Mouse (Mus musculus) spleen, postnatal 10 days (tissue): ENCODE results near the gene Cntn4.

Source experiments
- DNase-seq, 2 experiments: peaks; one replicate each; pipeline ENCODE4 v3.0.0; 2021 to 2022; ENCODE audit warnings: low spot score in 2 of 2

The Cntn4 gene

GRCm38 (mm10) chr6:106078071-106078603, 400.7 kb downstream of the Cntn4 start:
- DNase-seq: no peak

GRCm38 (mm10) chr6:106078629-106079028, 401.2 kb downstream of the Cntn4 start:
- no peak for DNase-seq

DNA sequence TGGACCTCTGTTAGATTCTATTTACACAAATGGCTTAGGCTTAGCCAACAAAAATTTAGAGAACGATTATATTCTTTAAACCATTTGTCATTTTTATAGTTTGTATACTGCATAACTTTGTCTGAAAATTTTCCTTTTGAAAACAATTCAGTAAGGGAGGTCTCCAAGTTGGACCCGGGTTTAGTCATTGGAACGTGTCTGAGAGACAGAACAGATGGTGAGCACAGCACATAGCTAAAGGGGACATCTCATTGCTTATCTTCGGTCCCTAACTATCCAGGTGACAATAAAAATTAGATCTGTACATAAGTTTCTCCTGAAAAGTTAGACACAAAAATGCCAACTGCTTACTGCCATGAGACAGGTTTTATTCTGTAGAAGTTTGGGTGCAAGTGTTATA, 420.4 kb downstream of the Cntn4 start:
- no peak for DNase-seq

DNA sequence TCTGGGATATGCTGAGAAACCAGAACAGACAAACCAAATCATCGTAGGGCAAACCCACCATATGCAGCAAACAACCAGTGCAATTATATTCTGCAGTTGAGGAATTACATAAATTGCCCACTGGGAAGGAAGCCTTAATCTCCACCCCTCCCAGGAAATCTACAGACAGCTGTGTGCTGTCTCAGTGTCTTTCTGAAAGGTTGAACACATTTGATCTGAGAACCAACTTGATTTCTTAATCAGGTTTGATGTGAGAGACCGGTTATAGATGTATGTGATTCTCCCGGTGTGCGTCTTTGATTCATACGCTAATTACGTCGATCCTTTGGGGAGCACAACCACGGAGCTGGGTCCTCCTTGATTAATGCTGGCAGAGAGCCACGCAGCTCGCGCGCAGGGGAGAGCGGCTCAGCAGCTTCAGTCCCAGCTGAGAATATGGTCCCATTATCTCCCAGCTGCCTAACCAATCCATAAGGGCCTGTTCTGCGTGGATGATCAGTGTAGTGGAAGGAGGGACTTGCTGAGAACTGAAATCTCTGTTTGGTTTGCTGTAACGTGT, 441.1 kb downstream of the Cntn4 start:
- DNase-seq: peak in 1 of 2 experiments; percentile 9

DNA sequence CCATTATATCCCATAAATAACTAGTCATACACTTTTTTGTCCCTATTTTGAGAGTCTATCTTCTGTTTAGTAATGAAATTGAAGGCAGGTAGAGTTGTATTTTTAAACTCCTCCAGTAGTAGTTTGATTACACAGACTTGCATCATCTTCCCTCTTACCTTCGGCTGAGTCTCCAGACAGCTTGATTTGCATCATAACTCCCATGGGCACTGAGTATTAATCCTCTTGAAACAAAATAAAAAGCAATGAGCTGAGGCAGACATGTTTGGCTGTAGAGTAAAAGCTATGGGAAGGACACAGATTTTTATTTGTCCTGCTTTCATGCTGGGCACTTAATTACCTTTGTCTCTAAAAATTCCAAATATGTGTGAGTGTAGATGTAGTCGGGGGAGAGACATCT, 476.1 kb downstream of the Cntn4 start:
- no peak for DNase-seq

- DNase-seq: no peak
These were observed 477.9 kb downstream of the Cntn4 start for GRCm38 (mm10) chr6:106155362-106155761.

DNA sequence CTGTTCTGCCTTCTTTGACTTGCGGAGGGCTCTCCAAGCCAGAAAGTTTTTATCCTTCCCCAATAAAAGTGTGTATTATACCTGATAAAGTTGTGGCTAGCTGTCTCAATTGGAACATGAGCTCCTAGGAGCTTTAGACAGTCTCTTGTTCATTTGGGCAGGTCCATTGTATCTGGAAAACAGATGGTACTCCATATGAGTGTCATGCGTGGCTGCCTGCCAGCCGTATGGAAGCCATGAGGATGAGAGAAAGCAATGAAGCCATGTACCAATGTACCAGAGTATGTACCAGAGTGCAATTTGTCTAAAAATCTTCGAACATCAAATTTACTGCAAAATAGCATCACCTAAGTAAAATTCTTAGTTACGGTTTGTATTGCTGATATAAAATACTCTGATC, 500.1 kb downstream of the Cntn4 start:
- no peak for DNase-seq

DNA sequence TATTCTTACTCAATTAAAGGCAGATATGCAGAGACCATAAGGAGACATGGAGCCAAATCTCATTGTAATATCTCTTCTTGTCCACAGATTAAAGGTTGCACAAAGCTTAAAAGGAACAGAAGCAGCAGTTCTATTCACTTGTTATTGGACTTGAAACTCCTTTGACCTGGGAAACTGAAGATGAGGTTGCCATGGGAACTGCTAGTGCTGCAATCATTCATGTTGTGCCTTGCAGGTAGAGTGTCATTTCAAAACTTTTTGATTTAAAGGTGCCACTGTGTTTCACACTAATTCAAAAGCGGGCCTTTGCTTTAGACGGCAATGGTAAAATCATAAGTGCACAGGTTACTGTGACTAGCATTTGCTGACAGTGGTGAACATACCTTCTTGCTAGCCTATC, 504.1 kb downstream of the Cntn4 start:
- DNase-seq: no peak

DNA sequence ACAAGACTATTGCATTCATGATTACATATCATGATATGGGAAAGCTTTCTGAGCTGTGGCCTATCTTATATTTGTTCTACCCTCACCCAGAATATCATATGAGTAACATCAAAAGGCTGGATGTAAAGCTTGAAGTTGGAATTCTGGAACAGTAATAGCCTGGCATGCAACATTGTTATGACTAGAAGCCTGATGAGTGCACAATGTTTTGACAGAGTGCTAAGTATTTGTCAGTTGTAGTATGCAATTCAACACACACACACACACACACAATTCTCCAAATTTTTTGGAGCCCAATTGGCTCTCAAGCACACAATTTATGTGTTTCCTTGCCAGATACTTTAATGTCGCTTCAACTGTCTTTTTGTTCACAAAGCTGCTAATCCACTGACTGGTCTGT, 523.5 kb downstream of the Cntn4 start:
- DNase-seq: no peak

DNA sequence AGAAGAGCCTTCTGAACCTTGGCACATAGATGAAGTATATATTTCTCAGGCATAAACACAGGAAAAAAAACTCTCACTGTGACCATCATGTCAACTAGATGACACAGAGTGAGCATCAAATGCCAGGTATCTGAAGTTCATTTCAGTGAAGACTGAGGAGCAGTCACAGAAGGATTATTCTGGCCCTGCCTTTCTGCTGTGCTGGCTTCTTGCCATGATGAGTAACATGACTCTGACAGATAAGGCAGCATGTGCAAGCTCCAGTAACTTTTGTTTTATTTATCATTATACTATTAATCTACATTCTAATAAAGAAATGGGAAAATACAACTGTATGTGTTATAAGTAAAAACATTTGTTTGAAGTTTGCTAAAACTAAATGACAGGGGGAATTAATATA, 529.9 kb downstream of the Cntn4 start:
- no peak for DNase-seq

DNA sequence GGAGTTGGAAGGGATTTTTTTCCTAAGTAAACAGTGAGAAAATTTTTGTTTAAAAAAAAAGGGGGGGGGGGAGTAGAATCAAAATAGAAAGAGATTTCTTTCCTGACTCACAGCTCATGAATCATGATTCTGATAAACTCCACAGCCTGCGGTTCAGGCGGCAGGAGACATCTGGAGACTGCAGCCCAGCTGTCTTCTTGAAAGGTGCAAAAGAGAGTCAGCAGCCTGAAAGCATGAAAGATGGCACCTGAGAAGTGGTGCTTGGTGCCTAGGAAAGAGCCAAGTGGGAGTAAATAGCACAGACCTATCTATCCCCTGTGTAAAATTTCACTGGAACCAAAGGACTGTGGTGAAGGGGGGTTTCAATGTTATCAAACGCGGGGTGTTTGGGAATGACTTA, 535.6 kb downstream of the Cntn4 start:
- DNase-seq: no peak

DNA sequence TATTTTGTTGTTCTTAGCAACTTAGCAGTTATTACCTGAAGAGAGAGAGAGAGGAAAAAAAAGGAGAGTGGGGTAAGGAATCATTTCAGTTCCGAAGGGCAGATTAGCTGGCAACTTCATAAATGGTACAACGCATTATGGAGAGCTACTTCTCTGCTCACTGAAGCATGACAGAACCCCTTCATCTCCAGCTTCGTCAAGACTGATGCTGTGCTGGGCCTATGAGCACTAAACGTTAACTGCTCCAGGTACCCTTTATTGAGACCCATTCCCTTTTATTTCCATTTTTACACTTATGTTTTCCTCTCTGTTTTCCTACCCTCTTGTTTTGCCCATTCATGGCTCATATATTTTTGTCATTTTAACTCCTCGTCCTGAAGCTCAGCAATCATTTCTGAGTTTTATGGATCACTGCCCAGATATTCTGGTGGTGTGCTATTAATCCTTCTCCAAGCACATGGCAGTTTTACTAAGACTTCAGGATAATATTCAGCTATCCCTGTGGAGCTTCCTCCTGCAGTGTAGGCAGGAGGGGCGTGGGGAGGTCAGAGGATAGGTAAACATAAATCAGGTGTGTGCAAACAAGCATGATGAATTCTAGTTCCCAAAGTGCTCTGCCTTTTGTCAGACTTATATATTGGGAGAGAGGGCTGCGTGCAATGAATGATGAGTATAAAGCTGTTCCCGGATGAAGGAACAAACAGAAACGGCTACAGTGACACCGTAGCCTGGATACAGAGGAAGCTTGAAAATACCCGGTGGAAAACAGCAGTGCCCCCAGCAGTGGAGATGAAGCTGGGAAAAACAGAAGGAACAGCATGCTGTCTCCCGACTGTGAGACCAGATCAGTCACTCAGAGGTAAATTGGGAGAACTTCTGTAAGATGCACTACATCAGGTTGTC, 559.8 kb downstream of the Cntn4 start:
- DNase-seq: no peak

GRCm38 (mm10) chr6:106241553-106241952, 564.1 kb downstream of the Cntn4 start:
- DNase-seq: no peak

DNA sequence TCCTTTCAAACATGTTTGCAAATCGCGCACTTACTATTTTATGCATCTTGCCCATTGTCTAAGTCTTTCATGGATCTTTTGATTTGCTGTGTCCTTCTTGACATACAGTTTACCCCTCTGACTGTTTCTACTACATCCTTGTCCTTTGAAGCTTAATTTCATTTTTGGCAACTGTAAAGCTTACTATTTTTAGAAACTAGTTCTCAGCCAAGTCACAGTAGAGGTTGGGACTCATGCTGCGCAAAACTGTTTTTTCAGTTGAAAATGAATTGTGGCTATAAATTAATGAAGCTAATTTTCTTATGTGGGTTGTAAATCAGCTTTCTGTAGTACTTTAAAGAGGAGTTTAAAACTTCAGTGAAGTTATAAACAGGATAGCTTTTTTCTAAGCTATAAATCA, 585.9 kb downstream of the Cntn4 start:
- DNase-seq: no peak

DNA sequence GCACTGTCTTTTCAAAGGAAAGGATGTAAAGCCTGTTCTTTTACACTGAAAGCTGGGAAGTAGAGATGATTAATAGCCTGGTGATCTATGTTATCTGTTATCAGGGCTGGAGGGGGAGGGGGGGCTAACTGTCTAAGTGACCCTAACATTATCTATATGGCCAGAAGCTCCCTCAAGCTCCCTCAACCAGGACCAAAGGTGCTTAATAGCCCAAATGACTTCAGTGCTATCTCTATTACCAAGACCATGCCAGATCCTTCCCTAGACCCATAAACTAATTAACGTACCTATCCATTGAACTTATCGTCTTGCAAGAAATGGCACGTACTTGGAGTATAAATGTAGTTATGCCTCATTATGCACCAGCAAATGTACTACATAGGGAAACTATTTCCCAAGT, 588.0 kb downstream of the Cntn4 start:
- no peak for DNase-seq

DNA sequence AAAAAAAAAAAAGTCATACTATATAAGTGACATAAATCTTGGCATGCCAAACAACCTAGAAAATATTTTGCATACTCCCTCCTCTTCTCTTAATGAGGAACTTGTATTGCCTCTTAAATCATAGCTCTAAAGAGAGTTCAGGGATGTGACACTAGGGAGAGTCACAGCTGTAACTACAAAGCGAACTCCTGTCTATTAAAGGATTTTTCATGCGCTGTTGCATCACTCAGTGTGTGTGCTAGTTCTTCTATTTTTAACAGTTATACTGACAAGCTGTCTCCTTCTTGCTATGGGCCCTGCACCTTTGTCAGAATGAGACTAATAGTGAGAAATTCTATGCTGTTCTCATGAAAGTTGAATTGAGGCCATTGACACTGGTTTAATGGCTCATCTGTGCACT, 588.8 kb downstream of the Cntn4 start:
- DNase-seq: no peak

GRCm38 (mm10) chr6:106268723-106269122, 591.3 kb downstream of the Cntn4 start:
- no peak for DNase-seq

DNA sequence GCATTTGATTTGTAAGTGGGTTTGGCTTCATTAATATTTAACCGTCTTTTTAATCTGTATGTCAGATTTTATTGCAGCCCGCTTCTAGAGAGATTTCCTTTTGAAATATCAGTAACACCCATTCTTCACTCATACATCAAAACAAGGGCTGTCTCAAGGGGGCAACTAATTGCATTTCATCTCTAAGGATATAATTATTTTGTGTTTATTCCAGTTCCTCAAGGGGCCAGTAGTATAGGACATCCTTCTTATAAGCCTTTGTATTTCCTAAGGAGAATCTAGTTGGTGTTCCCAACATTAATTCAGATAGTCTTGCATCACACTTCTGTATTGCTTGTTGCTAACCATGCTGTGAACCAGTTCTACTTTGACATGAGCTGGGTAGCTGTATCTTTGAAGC, 599.7 kb downstream of the Cntn4 start:
- no peak for DNase-seq

DNA sequence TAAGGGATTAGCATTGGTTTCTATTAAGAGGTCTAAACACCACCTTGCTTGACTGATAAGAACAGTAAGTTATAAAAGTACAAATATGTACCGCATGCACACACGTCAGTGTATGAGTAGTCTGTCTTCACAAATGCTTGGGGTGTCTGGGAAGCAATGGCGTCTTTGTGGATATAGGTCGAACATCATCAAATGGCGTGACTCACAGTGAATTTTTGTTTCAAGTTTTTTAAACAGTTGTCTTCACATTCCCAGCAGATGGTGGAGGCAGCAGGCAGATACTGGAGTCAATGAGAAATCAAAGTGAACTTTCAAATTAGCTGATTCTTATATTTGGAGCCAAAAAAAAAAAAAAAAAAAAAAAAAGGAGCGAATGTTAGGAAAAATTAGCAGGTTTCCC, 604.2 kb downstream of the Cntn4 start:
- DNase-seq: no peak

- no peak for DNase-seq
These were observed 606.4 kb downstream of the Cntn4 start for GRCm38 (mm10) chr6:106283815-106284214.

- DNase-seq: no peak
These were observed 622.0 kb downstream of the Cntn4 start for GRCm38 (mm10) chr6:106299451-106299850.

GRCm38 (mm10) chr6:106300179-106300578, 622.7 kb downstream of the Cntn4 start:
- DNase-seq: no peak

- DNase-seq: no peak
These were observed 625.0 kb downstream of the Cntn4 start for GRCm38 (mm10) chr6:106302435-106302834.
